Mouse (Mus musculus) right cerebral cortex, postnatal 14 days (tissue): ENCODE data around the gene Slc25a39.
"Not testable (repeated sequence)": the region's sequence is repeated elsewhere in the genome, so short reads cannot be mapped to it uniquely, and the experiment has no call there.

ENCODE experiments used
- DNase-seq: peaks from one replicate; pipeline ENCODE4 v3.0.0; 2022

The Slc25a39 gene

DNA sequence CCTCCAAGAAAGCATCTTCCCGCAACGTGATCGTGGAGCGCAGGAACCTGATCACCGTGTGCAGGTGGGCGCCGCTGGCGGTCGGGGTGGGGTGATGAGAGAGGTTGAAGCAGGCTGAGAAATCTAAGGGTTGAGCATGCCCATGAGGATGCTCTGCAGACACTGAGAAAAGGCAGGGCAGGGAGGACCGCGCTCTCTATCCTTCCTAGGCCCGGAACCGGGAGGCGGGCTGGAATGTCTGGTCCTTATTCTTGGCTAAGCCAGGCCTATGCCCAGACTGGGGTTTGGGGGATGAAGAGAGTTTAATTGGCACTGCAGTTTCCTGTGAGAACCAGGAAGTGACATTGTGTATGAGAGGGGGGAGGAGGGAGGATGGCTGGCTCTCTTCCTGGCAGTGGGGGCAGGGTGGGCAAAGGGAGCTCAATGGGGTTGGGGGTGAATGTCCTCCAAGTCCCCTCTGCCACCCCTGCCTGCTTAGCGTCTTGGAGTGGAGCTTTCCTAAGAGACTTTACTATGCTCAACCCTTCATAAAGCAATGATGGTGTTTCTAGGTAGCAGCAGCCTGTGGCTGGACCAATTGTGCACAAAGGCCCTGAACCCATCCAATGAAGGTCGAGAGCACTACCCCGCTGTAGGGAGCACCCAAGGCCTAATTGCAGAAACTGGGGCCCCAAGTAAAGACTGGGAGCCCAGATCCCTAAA is 13.9 kb downstream of the Slc25a39 start:
- peak; percentile 55 for DNase-seq

DNA sequence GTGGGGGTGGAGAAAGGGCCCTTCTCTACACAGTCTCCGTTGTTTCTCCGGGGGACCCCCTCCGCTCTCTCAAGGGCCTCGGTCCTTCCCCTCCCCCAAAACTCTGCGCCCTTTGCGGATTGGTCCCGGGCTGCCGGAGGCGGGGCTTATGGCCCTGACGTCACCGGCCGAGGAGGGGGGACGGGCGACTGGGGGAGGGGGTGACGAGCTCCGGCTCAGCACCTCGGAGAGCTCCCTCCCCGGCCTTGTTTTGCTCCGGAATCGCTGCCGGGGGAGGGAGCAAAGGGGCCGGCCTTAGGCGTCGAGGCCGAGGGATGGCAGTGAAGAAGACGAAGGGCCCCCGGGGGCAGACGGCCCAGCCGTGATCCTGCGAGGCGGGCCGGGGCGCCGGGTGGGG is 14.5 kb downstream of the Slc25a39 start, which contains the start of gene Rundc3a:
Gene Rundc3a (plus strand): TSS at position 166 of the 397 bp plus-strand sequence.
- DNase-seq: peak; percentile 97

- DNase-seq: no peak
Measured at GRCm38 (mm10) chr11:102392441-102393237, 15.1 kb downstream of the Slc25a39 start.

DNA sequence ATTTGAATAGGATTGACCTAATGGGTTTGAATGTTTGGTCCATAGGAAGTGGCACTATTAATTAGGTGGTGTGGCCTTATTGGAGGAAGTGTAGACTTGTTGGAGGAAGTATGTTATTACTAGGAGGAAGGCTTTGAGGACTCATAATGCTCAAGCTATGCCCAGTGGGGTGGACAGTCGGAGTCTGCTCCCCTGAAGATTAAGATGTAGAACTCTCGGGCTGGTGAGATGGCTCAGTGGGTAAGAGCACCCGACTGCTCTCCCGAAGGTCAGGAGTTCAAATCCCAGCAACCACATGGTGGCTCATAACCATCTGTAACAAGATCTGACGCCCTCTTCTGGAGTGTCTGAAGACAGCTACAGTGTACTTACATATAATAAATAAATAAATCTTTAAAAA is 18.3 kb downstream of the Slc25a39 start:
- not testable (repeated sequence) for DNase-seq

GRCm38 (mm10) chr11:102386121-102386520 is 21.6 kb downstream of the Slc25a39 start:
- no peak for DNase-seq

GRCm38 (mm10) chr11:102385075-102385474 is 22.7 kb downstream of the Slc25a39 start:
- DNase-seq: no peak

- DNase-seq: no peak
Measured at GRCm38 (mm10) chr11:102384418-102384817, 23.3 kb downstream of the Slc25a39 start.

GRCm38 (mm10) chr11:102383365-102384136 is 24.2 kb downstream of the Slc25a39 start:
- DNase-seq: no peak

GRCm38 (mm10) chr11:102382794-102383193 is 25.0 kb downstream of the Slc25a39 start:
- DNase-seq: no peak

GRCm38 (mm10) chr11:102381341-102382100 is 26.2 kb downstream of the Slc25a39 start:
- DNase-seq: no peak

GRCm38 (mm10) chr11:102380091-102380490 is 27.7 kb downstream of the Slc25a39 start:
- DNase-seq: no peak

DNA sequence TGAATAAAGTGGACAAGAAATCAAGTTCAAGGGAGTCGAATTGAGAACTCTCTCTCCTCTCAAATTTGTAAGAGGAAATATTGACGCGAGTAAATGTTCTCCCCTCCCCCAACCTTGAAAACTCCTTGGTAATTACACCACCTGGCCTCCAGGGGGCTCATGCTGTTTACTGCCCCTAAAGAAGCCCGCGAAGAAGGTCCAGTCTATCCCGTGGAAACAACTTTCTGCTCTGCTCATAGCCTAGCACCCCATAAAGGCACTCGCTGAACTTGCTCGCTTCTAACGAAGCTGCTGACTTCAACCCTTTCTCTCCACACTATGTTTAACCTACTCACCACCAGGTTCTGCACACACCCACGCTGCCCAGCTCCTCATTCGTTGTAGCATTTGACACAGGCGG is 30.6 kb downstream of the Slc25a39 start:
- DNase-seq: no peak

- DNase-seq: no peak
Measured at GRCm38 (mm10) chr11:102376196-102376835, 31.4 kb downstream of the Slc25a39 start.

- no peak for DNase-seq
Measured at GRCm38 (mm10) chr11:102375196-102376173, 32.3 kb downstream of the Slc25a39 start.

DNA sequence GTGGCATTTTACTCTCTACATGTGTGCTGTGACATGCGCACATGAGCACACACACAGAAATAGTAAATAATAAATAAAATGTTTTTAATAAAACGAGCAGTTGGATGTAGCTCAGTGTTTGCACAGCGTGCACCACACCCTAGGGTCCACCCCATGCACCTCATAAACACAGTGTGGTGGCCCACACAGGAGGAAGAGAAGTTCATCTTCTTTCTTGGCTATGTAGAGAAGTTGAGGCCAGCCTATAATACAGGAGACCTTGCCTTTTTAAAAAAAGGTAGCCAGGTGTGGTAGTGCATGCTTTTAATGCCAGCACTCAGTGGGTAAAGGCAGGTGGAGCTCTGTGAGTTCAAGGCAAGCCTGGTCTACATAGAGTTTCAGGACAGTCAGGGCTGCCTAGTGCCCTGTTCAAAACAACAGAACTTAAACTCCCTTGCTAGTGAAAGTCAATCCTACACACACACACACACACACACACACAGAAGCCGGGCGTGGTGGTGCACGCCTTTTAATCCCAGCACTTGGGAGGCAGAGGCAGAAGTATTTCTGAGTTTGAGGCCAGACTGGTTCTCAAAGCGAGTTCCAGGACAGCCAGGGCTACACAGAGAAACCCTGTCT is 33.5 kb downstream of the Slc25a39 start:
- no peak for DNase-seq

GRCm38 (mm10) chr11:102373646-102374045 is 34.1 kb downstream of the Slc25a39 start:
- DNase-seq: no peak

GRCm38 (mm10) chr11:102372936-102373335 is 34.8 kb downstream of the Slc25a39 start:
- DNase-seq: no peak

- no peak for DNase-seq
Measured at GRCm38 (mm10) chr11:102371926-102372685, 35.6 kb downstream of the Slc25a39 start.

DNA sequence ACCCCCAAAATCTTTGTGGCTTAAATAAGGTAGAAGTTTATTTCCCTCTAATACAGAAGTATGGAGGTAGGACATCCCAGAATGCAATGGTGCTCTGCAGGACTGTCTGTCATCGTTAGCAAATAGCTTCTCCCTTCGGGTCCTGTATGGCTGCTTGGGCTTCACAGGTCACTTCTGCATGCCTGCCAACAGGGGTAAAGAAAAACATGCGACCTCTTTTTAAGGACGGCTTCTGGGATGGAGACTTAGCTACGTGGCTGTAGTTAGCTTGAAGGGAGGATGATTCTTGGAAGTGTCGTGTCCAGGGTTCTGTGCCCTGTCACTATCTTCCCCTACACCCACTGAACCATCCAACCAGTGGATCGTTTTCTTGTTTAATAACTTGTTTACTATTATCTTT is 37.5 kb downstream of the Slc25a39 start:
- DNase-seq: no peak

DNA sequence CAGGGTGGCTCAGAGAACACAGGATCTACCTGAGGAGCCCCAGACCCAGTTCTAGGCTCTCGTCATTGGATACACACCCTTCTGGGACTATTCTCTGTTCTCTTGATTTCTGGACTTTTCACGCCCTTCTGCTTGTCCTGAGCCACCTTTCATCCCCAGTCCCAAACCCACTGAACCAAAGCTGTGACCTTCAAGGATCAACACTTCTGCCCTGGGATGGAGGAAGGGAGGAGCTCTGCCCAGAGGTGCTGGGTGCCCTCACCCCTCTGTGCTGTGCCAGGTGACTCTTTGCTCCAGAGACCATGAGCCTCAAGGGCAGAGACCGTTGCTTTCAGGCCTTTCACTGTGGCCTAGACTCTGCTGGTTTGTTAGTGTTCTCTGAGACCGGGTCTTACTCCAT is 38.5 kb downstream of the Slc25a39 start:
- DNase-seq: no peak
